Mouse (Mus musculus) lung, embryonic 14.5 days (tissue): ENCODE results near the gene Sde2. TPM values are rescaled to one million over a fixed set of nuclear protein-coding genes. Genes with fewer than 3 reads are reported as not detected.

Experiments
- ATAC-seq: fragments of 200-750 bp; cut with Nextera tagmentation; 2 replicates; pipeline ENCODE4 v1.8.0; 2017; ENCODE audit warnings: mild to moderate bottlenecking, moderate TSS enrichment, moderate library complexity; ENCODE audit not compliant: insufficient read depth
- DNase-seq: peaks from one replicate; pipeline ENCODE4 v3.0.0-alpha.2; 2015
- H3K27ac ChIP-seq: fragments of 300-500 bp; sonication (generic); 2 replicates; pipeline ENCODE4 v1.5.1; 2014; ENCODE audit warnings: low read depth, mild to moderate bottlenecking, moderate library complexity
- H3K27me3 ChIP-seq: fragments of 300-500 bp; sonication (generic); 2 replicates; pipeline ENCODE4 v1.6.1; 2014; ENCODE audit warnings: low read length, control low read depth; ENCODE audit not compliant: insufficient read depth
- H3K36me3 ChIP-seq: fragments of 300-500 bp; sonication (generic); 2 replicates; pipeline ENCODE4 v1.6.1; 2014; ENCODE audit warnings: control low read depth; ENCODE audit not compliant: insufficient read depth
- H3K4me1 ChIP-seq: fragments of 300-500 bp; sonication (generic); 2 replicates; pipeline ENCODE4 v1.6.1; 2014; ENCODE audit warnings: antibody characterized with exemption, control low read depth; ENCODE audit not compliant: insufficient read depth
- H3K4me2 ChIP-seq: fragments of 300-500 bp; sonication (generic); 2 replicates; pipeline ENCODE4 v1.6.1; 2014; ENCODE audit warnings: mild to moderate bottlenecking
- H3K4me3 ChIP-seq: fragments of 300-500 bp; sonication (generic); 2 replicates; pipeline ENCODE4 v1.5.1; 2014; ENCODE audit warnings: low read depth, low read length
- H3K9ac ChIP-seq: fragments of 300-500 bp; sonication (generic); 2 replicates; pipeline ENCODE4 v1.6.1; 2014
- H3K9me3 ChIP-seq: fragments of 300-500 bp; sonication (generic); 2 replicates; pipeline ENCODE4 v1.6.1; 2016; ENCODE audit warnings: low read depth, low read length, control low read depth
- CTCF ChIP-seq: IDR thresholded peaks from 2 replicates; pipeline ENCODE4 v1.5.1; 2016; ENCODE audit warnings: antibody characterized with exemption, low read depth
- WGBS: fragments of 180-500 bp; shearing (Covaris S2); extraction: QIAGEN DNeasy Blood & Tissue Kit; methylation state at CpG from one replicate; pipeline ENCODE4 v1.1.7; 2014; 5-methylcytosine and 5-hydroxymethylcytosine counted together
- polyA plus RNA-seq: library from polyadenylated mRNA; unstranded; fragments of >200 nt; fragmentation: Nextera tagmentation; extraction: Ambion mirVana; gene quantifications from 2 replicates; pipeline ENCODE4 v1.2.1, GENCODE M21; 2014

The Sde2 gene
- polyA plus RNA-seq, 1 experiment from 2014 or later, result 35.9 TPM

DNA sequence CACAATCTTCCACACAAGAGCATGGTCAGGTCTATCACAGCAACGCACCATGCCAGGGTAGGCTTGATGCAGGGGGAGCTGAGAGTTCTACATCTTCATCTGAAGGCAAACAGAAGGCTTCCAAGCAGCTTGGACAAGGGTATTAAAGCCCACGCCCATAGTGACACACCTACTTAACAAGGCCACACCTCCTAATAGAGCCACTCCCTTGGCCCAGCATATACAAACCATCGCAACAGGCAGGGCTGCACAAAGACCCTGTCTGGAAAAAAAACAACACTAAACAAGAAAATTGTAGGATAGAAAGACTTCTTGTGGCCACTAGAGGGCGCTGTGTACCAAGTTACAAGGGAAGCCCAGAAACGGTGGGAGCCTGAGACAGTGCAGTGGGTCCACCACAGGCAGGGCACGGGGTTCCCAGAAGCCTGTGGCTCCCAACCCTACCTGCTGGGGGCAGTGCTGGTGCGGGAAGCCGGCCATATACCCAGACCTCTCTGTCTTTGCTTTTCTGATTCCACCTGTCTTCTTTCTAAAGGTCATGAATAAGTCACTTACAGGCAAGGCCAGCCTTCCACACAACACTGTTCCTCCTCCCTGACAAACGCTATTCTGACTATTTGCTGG, 23.0 kb downstream of the Sde2 start:
- Histone ChIP-seq H3K4me3 (no peak overlapping the region), H3K27me3 (no peaks in the 10 kb centered on the region), H3K9ac (no peak overlapping the region), H3K4me2 (no peak overlapping the region), H3K27ac (no peak overlapping the region), H3K36me3 (no peaks in the 10 kb centered on the region), H3K9me3 (no peaks in the 10 kb centered on the region), H3K4me1 (no peaks in the 10 kb centered on the region)
- ATAC-seq (peak; percentile 63), DNase-seq (peak; percentile 79)
- peak; percentile 79 for TF ChIP-seq CTCF
- WGBS, result 18% methylated on average over 9 of the region's 9 CpGs

DNA sequence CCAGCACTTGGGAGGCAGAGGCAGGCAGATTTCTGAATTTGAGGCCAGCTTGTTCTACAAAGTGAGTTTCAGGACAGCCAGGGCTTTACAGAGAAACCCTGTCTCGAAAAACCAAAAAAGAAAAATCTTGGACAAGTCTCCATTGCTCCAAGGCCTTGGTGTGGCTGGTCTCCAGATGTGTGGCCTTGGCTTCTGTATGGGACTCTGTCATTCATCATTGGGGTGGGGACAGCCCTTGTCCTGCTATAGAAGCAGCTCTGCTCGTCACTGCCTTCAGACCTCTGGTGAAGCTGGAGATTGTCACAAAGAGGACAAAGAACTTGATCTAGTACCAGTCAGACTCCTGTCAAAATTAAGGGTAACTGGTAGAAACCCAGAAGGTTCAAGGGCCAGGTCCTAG, 23.7 kb downstream of the Sde2 start:
- no peak for ATAC-seq
- H3K9ac ChIP-seq, result no peak overlapping the region
- no peaks in the 10 kb centered on the region for H3K9me3 ChIP-seq
- WGBS, result 84% methylated on average over 2 of the region's 2 CpGs
- no peak overlapping the region for H3K4me2 ChIP-seq
- TF ChIP-seq CTCF, result no peak
- H3K4me3 ChIP-seq, result no peak overlapping the region
- H3K27ac ChIP-seq, result no peak overlapping the region
- no peaks in the 10 kb centered on the region for H3K4me1 ChIP-seq
- DNase-seq, result no peak
- H3K27me3 ChIP-seq, result no peaks in the 10 kb centered on the region
- H3K36me3 ChIP-seq, result no peaks in the 10 kb centered on the region

DNA sequence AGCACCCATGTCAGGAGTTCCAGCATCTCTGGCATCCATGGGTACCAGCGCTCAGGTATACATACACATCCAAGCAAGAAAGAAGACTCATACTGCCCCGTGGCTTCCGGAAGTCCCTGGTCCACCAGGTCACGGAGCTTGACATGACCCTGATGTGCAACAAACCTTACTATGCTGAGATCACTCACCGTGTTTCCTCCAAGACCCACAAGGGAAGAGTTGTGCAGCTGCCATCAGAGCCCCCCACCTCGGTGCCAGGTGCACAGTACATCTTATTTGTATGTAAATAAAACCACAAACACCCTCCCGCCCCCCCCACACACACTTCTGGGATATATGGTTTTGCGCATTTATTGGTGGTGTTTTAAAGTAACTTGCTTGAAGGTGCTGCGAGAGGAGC, 24.2 kb downstream of the Sde2 start:
- Histone ChIP-seq H3K4me2 (no peak overlapping the region), H3K36me3 (no peaks in the 10 kb centered on the region), H3K27me3 (no peaks in the 10 kb centered on the region), H3K4me1 (no peaks in the 10 kb centered on the region), H3K27ac (no peak overlapping the region), H3K4me3 (no peak overlapping the region), H3K9ac (no peak overlapping the region), H3K9me3 (no peaks in the 10 kb centered on the region)
- ATAC-seq, result no peak
- DNase-seq, result no peak
- no peak for TF ChIP-seq CTCF
- WGBS, result 87% methylated on average over 9 of the region's 9 CpGs

DNA sequence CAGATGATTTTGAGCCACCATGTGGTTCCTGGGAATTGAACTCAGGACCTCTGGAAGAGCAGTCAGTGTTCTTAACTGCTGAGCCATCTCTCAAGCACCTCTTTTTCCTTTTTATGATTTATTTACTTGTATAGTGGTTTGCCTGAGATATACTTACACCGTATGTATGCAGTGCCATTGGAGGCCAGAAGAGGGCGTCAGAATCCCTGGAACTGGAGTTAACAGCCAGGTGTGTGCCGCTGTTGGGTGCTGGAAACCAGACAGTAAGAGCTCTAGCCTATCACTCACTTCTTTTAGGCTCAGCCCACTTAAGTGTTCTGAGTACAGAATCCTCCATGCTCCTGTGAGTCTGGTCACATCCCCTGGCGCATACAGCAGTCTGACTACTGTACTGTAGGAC, 26.5 kb downstream of the Sde2 start:
- H3K9ac ChIP-seq, result no peak overlapping the region
- no peak for ATAC-seq
- no peaks in the 10 kb centered on the region for H3K27me3 ChIP-seq
- H3K4me2 ChIP-seq, result no peak overlapping the region
- 81% methylated on average over 4 of the region's 4 CpGs for WGBS
- H3K4me1 ChIP-seq, result no peaks in the 10 kb centered on the region
- no peaks in the 10 kb centered on the region for H3K36me3 ChIP-seq
- no peaks in the 10 kb centered on the region for H3K9me3 ChIP-seq
- peak; percentile 26; the same call in 1 of the 2 replicates for TF ChIP-seq CTCF
- no peak overlapping the region for H3K27ac ChIP-seq
- H3K4me3 ChIP-seq, result no peak overlapping the region
- no peak for DNase-seq

DNA sequence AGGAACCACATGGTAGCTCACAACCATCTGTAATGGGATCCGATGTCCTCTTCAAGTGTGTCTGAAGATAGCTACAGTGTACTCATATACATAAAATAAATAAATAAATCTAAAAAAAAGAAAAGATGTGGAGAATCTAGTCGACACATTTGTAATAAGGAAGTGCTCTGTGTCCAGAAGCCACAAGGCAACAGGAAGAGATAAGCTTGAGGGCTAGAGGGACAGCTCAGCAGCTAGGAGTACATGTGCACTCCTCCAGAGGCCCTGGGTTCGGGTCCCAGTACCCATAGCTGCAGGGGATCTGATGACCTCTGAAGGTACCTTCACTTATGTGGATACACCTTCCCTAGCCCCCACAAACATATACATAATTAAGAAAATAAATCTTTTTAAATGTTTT, 30.8 kb downstream of the Sde2 start:
- Histone ChIP-seq H3K9me3 (no peaks in the 10 kb centered on the region), H3K27ac (no peak overlapping the region), H3K4me1 (no peaks in the 10 kb centered on the region), H3K36me3 (no peaks in the 10 kb centered on the region), H3K27me3 (no peaks in the 10 kb centered on the region), H3K4me2 (no peak overlapping the region), H3K4me3 (no peak overlapping the region), H3K9ac (no peak overlapping the region)
- no peak for TF ChIP-seq CTCF
- DNase-seq, result no peak
- ATAC-seq, result no peak
- 44% methylated on average over 3 of the region's 3 CpGs for WGBS

DNA sequence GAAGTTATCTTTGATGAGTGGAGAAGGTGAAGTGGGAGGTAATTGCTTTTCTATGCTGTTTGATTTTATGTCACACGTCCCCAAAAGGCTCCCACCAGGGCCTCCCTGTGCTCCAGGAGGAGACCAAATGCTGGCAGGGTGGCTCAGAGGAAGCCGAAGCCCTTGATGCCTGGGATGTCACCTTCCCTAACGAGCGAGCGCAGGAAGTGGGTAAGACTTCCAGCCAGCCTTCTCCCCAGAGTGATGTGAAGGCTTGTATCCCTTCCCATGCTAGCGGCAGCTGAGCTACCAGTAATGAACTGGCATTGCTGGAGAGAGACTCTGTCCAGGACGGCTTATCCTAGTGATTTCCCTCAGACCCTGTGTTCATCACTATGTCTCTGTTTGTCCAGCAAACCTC, 32.8 kb downstream of the Sde2 start:
- Histone ChIP-seq H3K9me3 (no peaks in the 10 kb centered on the region), H3K36me3 (no peaks in the 10 kb centered on the region), H3K27me3 (no peaks in the 10 kb centered on the region), H3K4me1 (peaks cover 7% of the 10 kb centered on the region; the same call in 1 of the 2 replicates), H3K4me2 (no peak overlapping the region), H3K27ac (no peak overlapping the region), H3K4me3 (no peak overlapping the region), H3K9ac (no peak overlapping the region)
- ATAC-seq, result no peak
- no peak for DNase-seq
- 12% methylated on average over 7 of the region's 7 CpGs for WGBS
- no peak for TF ChIP-seq CTCF

DNA sequence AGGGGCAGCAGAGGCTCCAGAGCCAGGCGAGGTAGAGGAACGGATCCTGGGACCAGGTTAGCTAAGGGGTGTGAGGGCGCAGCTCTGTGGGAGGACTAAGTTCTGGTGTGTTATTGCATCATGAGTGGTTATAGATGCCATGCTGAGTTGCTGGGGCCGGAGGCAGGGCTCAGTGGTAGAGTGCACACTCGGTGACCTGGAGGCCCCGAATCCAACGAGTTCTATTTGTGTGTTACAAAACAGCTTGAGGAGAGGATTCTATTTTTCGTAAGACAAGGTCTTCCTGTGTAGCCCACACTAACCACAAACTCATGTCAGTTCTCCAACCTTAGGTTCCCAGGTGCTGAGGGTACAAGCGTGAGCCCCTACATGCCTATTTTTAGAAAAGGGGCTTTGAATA, 33.6 kb downstream of the Sde2 start:
- Histone ChIP-seq H3K9me3 (no peaks in the 10 kb centered on the region), H3K36me3 (no peaks in the 10 kb centered on the region), H3K4me3 (no peak overlapping the region), H3K9ac (no peak overlapping the region), H3K27me3 (no peaks in the 10 kb centered on the region), H3K27ac (no peak overlapping the region), H3K4me2 (no peak overlapping the region), H3K4me1 (peaks cover 7% of the 10 kb centered on the region; the same call in 1 of the 2 replicates)
- 63% methylated on average over 9 of the region's 9 CpGs for WGBS
- TF ChIP-seq CTCF, result no peak
- no peak for ATAC-seq
- no peak for DNase-seq
